Mouse (Mus musculus): Measurements from ENCODE around the gene Prkce.

DNA sequence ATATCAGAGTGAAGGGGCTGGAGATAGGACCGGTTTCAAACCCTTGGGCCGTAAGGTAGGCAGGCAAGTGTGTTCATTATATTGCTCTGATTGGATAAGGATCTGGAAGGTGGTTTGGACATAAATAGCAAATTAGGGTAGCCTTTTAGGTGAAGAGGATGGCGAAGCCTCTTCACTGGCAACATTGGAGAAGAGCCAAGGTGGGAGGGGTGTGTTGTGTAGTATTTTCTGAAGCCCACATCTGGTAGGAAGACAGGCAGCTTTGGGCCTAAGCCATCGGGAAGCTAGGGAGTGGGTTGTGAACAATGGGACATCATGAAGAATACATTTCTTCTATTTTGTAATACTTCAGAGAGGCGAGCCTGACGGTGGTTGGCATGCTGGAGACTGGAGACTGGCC lies 125.1 kb downstream of the Prkce start:
- TF ChIP-seq CTCF (IDR thresholded peaks at IDR 0.05) (no peak), POLR2A (IDR thresholded peaks at IDR 0.05; ENCODE audit: insufficient read depth, low read depth, low read length) (no peak)
